Mouse (Mus musculus) layer of hippocampus, adult 2 months (tissue): Measurements from ENCODE around the gene Kctd3. TPM values are rescaled to one million over a fixed set of nuclear protein-coding genes. Genes with fewer than 3 reads are reported as not detected.
"Not testable (repeated sequence)": the region's sequence is repeated elsewhere in the genome, so short reads cannot be mapped to it uniquely, and the experiment has no call there.

Experiments
- DNase-seq, 2 experiments: peaks; one replicate each; pipeline ENCODE4 v3.0.0; 2022; ENCODE audit warnings: low spot score in 2 of 2
- H3K27ac ChIP-seq: fragments of 200-600 bp; 2 replicates; pipeline ENCODE4 v1.8.1; 2022
- H3K4me3 ChIP-seq: fragments of 200-600 bp; 2 replicates; pipeline ENCODE4 v1.8.1; 2022; ENCODE audit warnings: mild to moderate bottlenecking
- CTCF ChIP-seq: fragments of 200-600 bp; conservative IDR thresholded peaks from 2 replicates; pipeline ENCODE4 v1.8.1; 2022; ENCODE audit warnings: antibody characterized with exemption, mild to moderate bottlenecking, moderate library complexity
- long read RNA-seq, 2 experiments: library from polyadenylated mRNA; stranded (forward); transcript quantifications; one replicate each; pipeline ENCODE4 v2.0.0; 2021; ENCODE audit warnings: borderline mapping rate in 2 of 2
- total RNA-seq, 2 experiments: library from RNA; stranded (reverse); gene quantifications; 2 replicates each; pipeline ENCODE4 v1.2.3; 2021

Kctd3 gene
- 10 to 100 TPM; 83.9 to 84.8 TPM for total RNA-seq
- long read RNA-seq, experiment 1, transcript Kctd3-201 (18 exons, 3,706 nt) = major isoform, 42 of 55 reads
- long read RNA-seq, experiment 1, partial matches to known transcripts = 5 of 55 reads
- long read RNA-seq, experiment 1, other reads (novel, unspliced or antisense) = 8 of 55 reads
- long read RNA-seq, experiment 2, transcript Kctd3-201 (18 exons, 3,706 nt) = major isoform, 54 of 79 reads
- long read RNA-seq, experiment 2, partial matches to known transcripts = 8 of 79 reads
- long read RNA-seq, experiment 2, other reads (novel, unspliced or antisense) = 17 of 79 reads

- H3K27ac ChIP-seq = peak within 1 kb of the TSS; percentile 89
- no peak for TF ChIP-seq CTCF
- H3K4me3 ChIP-seq = peak within 1 kb of the TSS; percentile 93
- peak; percentile 95 to 99 for DNase-seq
Observed at GRCm38 (mm10) chr1:189007239-189007979, at the start of gene Kctd3. Gene Kctd3, minus strand, starts transcription at chr1:189007841.

GRCm38 (mm10) chr1:189057425-189057824 lies 49.8 kb upstream of the Kctd3 start:
- no peak overlapping the region for H3K4me3 ChIP-seq
- H3K27ac ChIP-seq = no peak overlapping the region
- DNase-seq = no peak
- TF ChIP-seq CTCF = peak; percentile 45

GRCm38 (mm10) chr1:189055933-189056332 lies 48.3 kb upstream of the Kctd3 start:
- DNase-seq = no peak
- no peak for TF ChIP-seq CTCF
- Histone ChIP-seq H3K27ac (no peak overlapping the region), H3K4me3 (no peak overlapping the region)

GRCm38 (mm10) chr1:189054941-189055551 lies 47.4 kb upstream of the Kctd3 start:
- TF ChIP-seq CTCF = no peak
- peak overlapping the region; percentile 57 for H3K27ac ChIP-seq

GRCm38 (mm10) chr1:189054191-189054590 lies 46.5 kb upstream of the Kctd3 start:
- TF ChIP-seq CTCF = no peak
- DNase-seq = no peak
- Histone ChIP-seq H3K4me3 (no peak overlapping the region), H3K27ac (peak overlapping the region; percentile 57; the same call in 1 of the 2 replicates)

More at GRCm38 (mm10) chr1:189054941-189055551, 47.4 kb upstream of the Kctd3 start:
- peak in 1 of 2 experiments; percentile 62 for DNase-seq
- H3K4me3 ChIP-seq = no peak overlapping the region

GRCm38 (mm10) chr1:189052189-189052588 lies 44.5 kb upstream of the Kctd3 start:
- no peak overlapping the region for H3K4me3 ChIP-seq
- TF ChIP-seq CTCF = no peak
- DNase-seq = no peak

GRCm38 (mm10) chr1:189050122-189050521 lies 42.5 kb upstream of the Kctd3 start:
- DNase-seq = no peak
- TF ChIP-seq CTCF = no peak
- H3K27ac ChIP-seq = no peak overlapping the region
- no peak overlapping the region for H3K4me3 ChIP-seq

More at GRCm38 (mm10) chr1:189052189-189052588, 44.5 kb upstream of the Kctd3 start:
- no peak overlapping the region for H3K27ac ChIP-seq

GRCm38 (mm10) chr1:189048331-189048730 lies 40.7 kb upstream of the Kctd3 start:
- no peak for DNase-seq
- no peak overlapping the region; the same call in 1 of the 2 replicates for H3K27ac ChIP-seq
- no peak overlapping the region for H3K4me3 ChIP-seq
- TF ChIP-seq CTCF = no peak

- DNase-seq = no peak
- TF ChIP-seq CTCF = no peak
- Histone ChIP-seq H3K27ac (peak overlapping the region; percentile 56; the same call in 1 of the 2 replicates), H3K4me3 (no peak overlapping the region)
Observed at GRCm38 (mm10) chr1:189047918-189048317, 40.3 kb upstream of the Kctd3 start.

- Histone ChIP-seq H3K4me3 (no peak overlapping the region), H3K27ac (no peak overlapping the region)
- DNase-seq = no peak
- TF ChIP-seq CTCF = no peak
Observed at GRCm38 (mm10) chr1:189046831-189047230, 39.2 kb upstream of the Kctd3 start.

- Histone ChIP-seq H3K27ac (no peak overlapping the region), H3K4me3 (no peak overlapping the region)
- no peak for TF ChIP-seq CTCF
- no peak for DNase-seq
Observed at GRCm38 (mm10) chr1:189046301-189046700, 38.7 kb upstream of the Kctd3 start.

GRCm38 (mm10) chr1:189041261-189041660 lies 33.6 kb upstream of the Kctd3 start:
- DNase-seq = no peak

GRCm38 (mm10) chr1:189039348-189039747 lies 31.7 kb upstream of the Kctd3 start:
- Histone ChIP-seq H3K27ac (no peak overlapping the region), H3K4me3 (no peak overlapping the region)
- no peak for DNase-seq
- no peak for TF ChIP-seq CTCF

More at GRCm38 (mm10) chr1:189041261-189041660, 33.6 kb upstream of the Kctd3 start:
- H3K27ac ChIP-seq = no peak overlapping the region
- no peak overlapping the region for H3K4me3 ChIP-seq
- TF ChIP-seq CTCF = no peak

- H3K4me3 ChIP-seq, H3K27ac ChIP-seq, DNase-seq: not testable (repeated sequence)
Observed at GRCm38 (mm10) chr1:189032817-189033216, 25.2 kb upstream of the Kctd3 start.
